Mouse (Mus musculus): Measurements from ENCODE around the gene Nploc4.
"Not testable (repeated sequence)": the region's sequence is repeated elsewhere in the genome, so short reads cannot be mapped to it uniquely, and the experiment has no call there.

Gene Nploc4

GRCm38 (mm10) chr11:120442765-120443280, 5.3 kb upstream of the Nploc4 start:
- in situ Hi-C loops (cut with MseI, MboI): no loop called here

GRCm38 (mm10) chr11:120442344-120442743, 4.8 kb upstream of the Nploc4 start, which contains the start of gene Tspan10:
TSS of gene Tspan10 (plus strand) at chr11:120442644.
- in situ Hi-C loops (cut with MseI, MboI): no loop called here

- in situ Hi-C loops (cut with MseI, MboI): no loop called here
These were observed 413 bp upstream of the Nploc4 start for GRCm38 (mm10) chr11:120437857-120438385.

GRCm38 (mm10) chr11:120426727-120427126, 10.8 kb downstream of the Nploc4 start:
- in situ Hi-C loops (cut with MseI, MboI): no loop called here

- in situ Hi-C loops (cut with MseI, MboI): no loop called here
These were observed 13.8 kb downstream of the Nploc4 start for GRCm38 (mm10) chr11:120423569-120424295.

- in situ Hi-C loops (cut with MseI, MboI): no loop called here
These were observed 14.6 kb downstream of the Nploc4 start for GRCm38 (mm10) chr11:120422651-120423568.

GRCm38 (mm10) chr11:120418592-120418991, 18.9 kb downstream of the Nploc4 start:
- in situ Hi-C loops (cut with MseI, MboI): no loop called here

- in situ Hi-C loops (cut with MseI, MboI): no loop called here
These were observed 19.7 kb downstream of the Nploc4 start for GRCm38 (mm10) chr11:120417852-120418251.

- in situ Hi-C loops (cut with MseI, MboI): not testable (repeated sequence)
These were observed 23.9 kb downstream of the Nploc4 start for GRCm38 (mm10) chr11:120413621-120414020.

- in situ Hi-C loops (cut with MseI, MboI): no loop called here
These were observed 31.1 kb downstream of the Nploc4 start for GRCm38 (mm10) chr11:120406445-120406844.

- in situ Hi-C loops (cut with MseI, MboI): no loop called here
These were observed 31.6 kb downstream of the Nploc4 start for GRCm38 (mm10) chr11:120405867-120406266.

- in situ Hi-C loops (cut with MseI, MboI): no loop called here
These were observed 32.7 kb downstream of the Nploc4 start for GRCm38 (mm10) chr11:120404814-120405213.

- in situ Hi-C loops (cut with MseI, MboI): no loop called here
These were observed 38.2 kb downstream of the Nploc4 start for GRCm38 (mm10) chr11:120399319-120399718.

GRCm38 (mm10) chr11:120397602-120398001, 39.9 kb downstream of the Nploc4 start:
- in situ Hi-C loops (cut with MseI, MboI): no loop called here

- in situ Hi-C loops (cut with MseI, MboI): no loop called here
These were observed 41.8 kb downstream of the Nploc4 start for GRCm38 (mm10) chr11:120395661-120396060.

GRCm38 (mm10) chr11:120388580-120388979, 48.9 kb downstream of the Nploc4 start:
- in situ Hi-C loops (cut with MseI, MboI): no loop called here

GRCm38 (mm10) chr11:120387157-120387556, 50.4 kb downstream of the Nploc4 start:
- in situ Hi-C loops (cut with MseI, MboI): no loop called here

GRCm38 (mm10) chr11:120386632-120387031, 50.9 kb downstream of the Nploc4 start:
- in situ Hi-C loops (cut with MseI, MboI): no loop called here

- in situ Hi-C loops (cut with MseI, MboI): no loop called here
These were observed 55.0 kb downstream of the Nploc4 start for GRCm38 (mm10) chr11:120382509-120382908.

- in situ Hi-C loops (cut with MseI, MboI): no loop called here
These were observed 56.4 kb downstream of the Nploc4 start for GRCm38 (mm10) chr11:120381157-120381556.

- in situ Hi-C loops (cut with MseI, MboI): no loop called here
These were observed 57.2 kb downstream of the Nploc4 start for GRCm38 (mm10) chr11:120380271-120380670.

Data from mouse trophoblast stem cell (cell line).